Mouse (Mus musculus): ENCODE measurements around the gene Kirrel. TPM values are rescaled to one million over a fixed set of nuclear protein-coding genes. Genes with fewer than 3 reads are reported as not detected.

The Kirrel gene
- total RNA-seq (2014; rRNA removed) (4.7 and 6.9 TPM in 2 replicates), polyA plus RNA-seq (2015; fragmentation: Nextera tagmentation; extraction: Ambion mirVana) (1.1 and 2.2 TPM in 2 replicates)

DNA sequence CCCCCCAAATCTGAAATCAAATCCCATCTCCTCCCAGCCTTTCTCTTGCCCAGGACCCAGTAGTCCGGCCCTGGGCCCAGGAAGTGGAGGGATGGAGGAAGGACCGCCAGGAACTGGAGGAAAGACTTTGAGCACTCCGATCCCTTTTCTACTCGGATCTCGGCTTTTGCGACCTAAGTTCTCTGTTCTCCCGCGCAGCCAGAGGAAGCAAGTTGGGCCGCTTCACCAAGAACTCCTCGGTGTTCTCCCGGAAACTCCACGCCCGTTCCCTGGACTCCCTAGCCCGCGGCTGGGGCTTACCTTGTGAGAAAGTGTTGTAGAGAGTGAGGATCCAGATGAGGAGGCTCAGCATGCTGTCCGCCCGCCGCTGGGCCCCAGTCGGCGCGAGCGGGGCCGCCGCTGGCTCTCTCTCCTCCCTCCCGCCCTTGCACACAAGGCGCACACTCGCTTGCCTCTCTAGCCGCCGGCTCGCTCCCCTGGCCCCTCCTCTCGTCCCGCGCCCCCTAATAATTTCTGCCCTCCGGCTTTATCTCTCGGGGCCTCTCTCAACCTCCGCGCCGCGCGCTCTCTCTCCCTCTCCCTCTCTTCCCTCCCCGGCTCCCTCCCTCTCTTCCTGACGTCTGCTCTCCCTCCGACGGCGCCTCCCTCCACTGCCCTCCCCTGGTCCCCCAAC is at the start of gene Kirrel:
Gene Kirrel (minus strand): TSS at position 652 of the 673 bp plus-strand sequence.
- Histone ChIP-seq H3K9me3 (ENCODE audit: low read length) (no peaks in the 10 kb centered on the region), H3K4me1 (ENCODE audit: insufficient read depth) (peaks cover 16% of the 10 kb centered on the region), H3K9ac (peak within 1 kb of the TSS; percentile 63), H3K4me2 (ENCODE audit: low read depth) (peak within 1 kb of the TSS; percentile 74), H3K36me3 (ENCODE audit: insufficient read depth) (no peaks in the 10 kb centered on the region), H3K4me3 (ENCODE audit: low read depth, low read length) (peak within 1 kb of the TSS; percentile 65), H3K27ac (ENCODE audit: low read depth, low read length) (peak within 1 kb of the TSS; percentile 74), H3K27me3 (ENCODE audit: insufficient read depth, low read length) (no peaks in the 10 kb centered on the region)
- peak; percentile 86 for DNase-seq
- WGBS: under 1% methylated on average over 45 of the region's 45 CpGs
- peak; percentile 61; the same call in 1 of the 2 replicates for TF ChIP-seq CTCF (IDR thresholded peaks at IDR 0.05; ENCODE audit: low read depth)
- ATAC-seq: peak; percentile 92

GRCm38 (mm10) chr3:87223636-87224035 is 49.1 kb upstream of the Kirrel start:
- H3K27ac ChIP-seq (ENCODE audit: low read depth, low read length): no peak overlapping the region
- H3K36me3 ChIP-seq (ENCODE audit: insufficient read depth): no peaks in the 10 kb centered on the region
- no peak for TF ChIP-seq CTCF (IDR thresholded peaks at IDR 0.05; ENCODE audit: low read depth)
- H3K27me3 ChIP-seq (ENCODE audit: insufficient read depth, low read length): no peaks in the 10 kb centered on the region
- no peaks in the 10 kb centered on the region for H3K4me1 ChIP-seq (ENCODE audit: insufficient read depth)
- no peak overlapping the region for H3K9ac ChIP-seq
- WGBS: 83% methylated on average over 4 of the region's 4 CpGs
- H3K4me3 ChIP-seq (ENCODE audit: low read depth, low read length): no peak overlapping the region
- H3K4me2 ChIP-seq (ENCODE audit: low read depth): no peak overlapping the region
- no peak for DNase-seq
- ATAC-seq: no peak
- no peaks in the 10 kb centered on the region for H3K9me3 ChIP-seq (ENCODE audit: low read length)

GRCm38 (mm10) chr3:87222346-87222745 is 47.8 kb upstream of the Kirrel start:
- DNase-seq (no peak), ATAC-seq (no peak)
- Histone ChIP-seq H3K27me3 (ENCODE audit: insufficient read depth, low read length) (no peaks in the 10 kb centered on the region), H3K27ac (ENCODE audit: low read depth, low read length) (no peak overlapping the region), H3K36me3 (ENCODE audit: insufficient read depth) (no peaks in the 10 kb centered on the region), H3K9ac (no peak overlapping the region), H3K4me1 (ENCODE audit: insufficient read depth) (no peaks in the 10 kb centered on the region), H3K4me3 (ENCODE audit: low read depth, low read length) (no peak overlapping the region), H3K4me2 (ENCODE audit: low read depth) (no peak overlapping the region), H3K9me3 (ENCODE audit: low read length) (no peaks in the 10 kb centered on the region)
- WGBS: 67% methylated on average over 5 of the region's 5 CpGs
- TF ChIP-seq CTCF (IDR thresholded peaks at IDR 0.05; ENCODE audit: low read depth): no peak

DNA sequence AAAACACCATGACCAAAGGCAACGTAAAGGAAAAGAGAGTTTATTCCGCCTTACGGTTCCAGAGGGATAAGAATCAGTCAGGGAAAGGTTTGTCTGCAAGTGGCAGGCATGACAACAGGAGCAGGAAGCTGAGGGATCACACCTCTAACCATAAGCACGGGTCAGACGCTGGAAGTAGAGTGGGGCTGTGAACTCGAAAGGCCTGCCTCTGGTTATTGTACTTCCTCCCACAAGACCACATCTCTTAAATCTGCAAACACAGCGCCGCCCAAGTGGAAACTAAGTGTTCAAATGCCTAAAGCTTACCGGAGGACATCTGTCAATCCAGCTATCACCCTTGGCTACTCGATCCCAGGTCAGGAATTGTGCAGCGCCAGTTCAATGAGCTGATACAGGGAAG is 40.6 kb upstream of the Kirrel start:
- no peak for TF ChIP-seq CTCF (IDR thresholded peaks at IDR 0.05; ENCODE audit: low read depth)
- no peak for ATAC-seq
- no peak overlapping the region for H3K4me2 ChIP-seq (ENCODE audit: low read depth)
- H3K27me3 ChIP-seq (ENCODE audit: insufficient read depth, low read length): no peaks in the 10 kb centered on the region
- no peak overlapping the region for H3K27ac ChIP-seq (ENCODE audit: low read depth, low read length)
- no peaks in the 10 kb centered on the region for H3K36me3 ChIP-seq (ENCODE audit: insufficient read depth)
- no peak for DNase-seq
- 84% methylated on average over 11 of the region's 11 CpGs for WGBS
- no peaks in the 10 kb centered on the region for H3K4me1 ChIP-seq (ENCODE audit: insufficient read depth)
- no peak overlapping the region for H3K4me3 ChIP-seq (ENCODE audit: low read depth, low read length)
- no peak overlapping the region for H3K9ac ChIP-seq
- no peaks in the 10 kb centered on the region for H3K9me3 ChIP-seq (ENCODE audit: low read length)

- H3K27ac ChIP-seq (ENCODE audit: low read depth, low read length): no peak overlapping the region
- no peak overlapping the region for H3K9ac ChIP-seq
- DNase-seq (no peak), ATAC-seq (no peak)
- H3K36me3 ChIP-seq (ENCODE audit: insufficient read depth): no peaks in the 10 kb centered on the region
- no peak for TF ChIP-seq CTCF (IDR thresholded peaks at IDR 0.05; ENCODE audit: low read depth)
- H3K9me3 ChIP-seq (ENCODE audit: low read length): no peaks in the 10 kb centered on the region
- no peak overlapping the region for H3K4me3 ChIP-seq (ENCODE audit: low read depth, low read length)
- H3K27me3 ChIP-seq (ENCODE audit: insufficient read depth, low read length): no peaks in the 10 kb centered on the region
- H3K4me1 ChIP-seq (ENCODE audit: insufficient read depth): no peaks in the 10 kb centered on the region
- H3K4me2 ChIP-seq (ENCODE audit: low read depth): no peak overlapping the region
- WGBS: 77% methylated on average over 19 of the region's 19 CpGs
These were observed 39.8 kb upstream of the Kirrel start for GRCm38 (mm10) chr3:87214221-87214864.

DNA sequence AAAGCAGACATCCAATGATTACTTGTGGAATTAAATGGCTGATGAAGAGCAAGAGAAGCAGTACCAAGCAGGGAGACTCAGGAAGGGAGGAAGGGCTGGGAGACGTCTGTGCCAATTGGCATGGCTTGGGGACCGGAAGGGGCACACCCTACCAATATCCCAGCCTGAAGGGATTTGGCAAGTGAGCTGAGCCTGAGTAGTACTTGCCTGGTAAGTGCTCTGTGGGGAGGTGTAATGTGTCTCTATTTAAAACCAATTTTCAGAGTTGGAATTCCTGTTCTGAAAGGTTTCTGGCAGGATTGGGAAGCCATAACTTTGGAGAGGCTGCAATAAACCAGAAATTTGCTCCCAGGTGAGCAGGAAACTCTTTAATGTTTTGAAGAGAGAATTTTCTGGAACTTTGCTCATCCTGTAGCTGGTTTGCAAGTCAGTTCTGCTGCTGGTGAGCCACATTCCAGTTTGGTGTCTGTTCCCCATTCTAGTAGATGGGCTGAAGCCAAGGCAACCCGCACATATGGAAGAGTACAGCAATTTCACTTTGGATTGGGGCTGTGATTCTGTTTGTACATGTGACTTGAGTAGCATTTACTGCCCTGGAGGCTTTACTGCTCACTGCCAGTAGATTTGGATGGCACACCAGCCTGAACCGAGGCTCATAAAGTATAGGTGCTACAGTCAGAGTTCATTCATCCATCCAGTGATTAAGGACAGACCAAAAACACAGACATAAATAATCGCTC is 32.0 kb upstream of the Kirrel start:
- Histone ChIP-seq H3K4me1 (ENCODE audit: insufficient read depth) (no peaks in the 10 kb centered on the region), H3K27ac (ENCODE audit: low read depth, low read length) (no peak overlapping the region), H3K27me3 (ENCODE audit: insufficient read depth, low read length) (no peaks in the 10 kb centered on the region), H3K9me3 (ENCODE audit: low read length) (no peaks in the 10 kb centered on the region), H3K4me3 (ENCODE audit: low read depth, low read length) (no peak overlapping the region), H3K4me2 (ENCODE audit: low read depth) (no peak overlapping the region), H3K36me3 (ENCODE audit: insufficient read depth) (no peaks in the 10 kb centered on the region), H3K9ac (no peak overlapping the region)
- ATAC-seq (no peak), DNase-seq (no peak)
- TF ChIP-seq CTCF (IDR thresholded peaks at IDR 0.05; ENCODE audit: low read depth): no peak
- whole genome bisulfite sequencing: 63% methylated on average over 5 of the region's 5 CpGs

GRCm38 (mm10) chr3:87196637-87197036 is 22.1 kb upstream of the Kirrel start:
- Histone ChIP-seq H3K36me3 (ENCODE audit: insufficient read depth) (no peaks in the 10 kb centered on the region), H3K4me2 (ENCODE audit: low read depth) (no peak overlapping the region), H3K4me3 (ENCODE audit: low read depth, low read length) (no peak overlapping the region), H3K27ac (ENCODE audit: low read depth, low read length) (no peak overlapping the region), H3K9ac (no peak overlapping the region), H3K4me1 (ENCODE audit: insufficient read depth) (no peaks in the 10 kb centered on the region), H3K27me3 (ENCODE audit: insufficient read depth, low read length) (no peaks in the 10 kb centered on the region), H3K9me3 (ENCODE audit: low read length) (no peaks in the 10 kb centered on the region)
- ATAC-seq (peak; percentile 27), DNase-seq (no peak)
- WGBS: 41% methylated on average over 6 of the region's 6 CpGs
- no peak for TF ChIP-seq CTCF (IDR thresholded peaks at IDR 0.05; ENCODE audit: low read depth)

Measured in forebrain, postnatal 0 days (tissue).